In genomic region chr12:80758559-80759386, GRCm38 (mm10) we compare ENCODE assay signal across 8 mouse cellular contexts. TPM values are rescaled to one million over a fixed set of nuclear protein-coding genes. Genes with fewer than 3 reads are reported as not detected.
DNase-seq lines count a peak whose midpoint lies in the region; ATAC-seq and TF ChIP-seq lines count a peak whose summit lies in the region.

No protein-coding gene starts in this region.

- peak; percentile 25; the same call in 1 of the 2 replicates for ATAC-seq in kidney, embryonic 14.5 days (ENCODE audit: low FRiP score, low TSS enrichment)
- peak; percentile 12; the same call in 1 of the 2 replicates for ATAC-seq in embryonic facial prominence, embryonic 14.5 days (ENCODE audit: low read depth)
- ATAC-seq in hindbrain, embryonic 12.5 days (ENCODE audit: low FRiP score), result no peak
- peak; percentile 20 for ATAC-seq in lung, postnatal 0 days

- H3K36me3 ChIP-seq in kidney, embryonic 14.5 days (ENCODE audit: control insufficient read depth, insufficient read depth, low read length), result no peaks in the 10 kb centered on the region
- no peaks in the 10 kb centered on the region for H3K36me3 ChIP-seq in embryonic facial prominence, embryonic 14.5 days (ENCODE audit: control insufficient read depth, insufficient read depth, low read length)
- peaks cover 53% of the 10 kb centered on the region for H3K36me3 ChIP-seq in hindbrain, embryonic 12.5 days
- no peaks in the 10 kb centered on the region for H3K36me3 ChIP-seq in lung, postnatal 0 days (ENCODE audit: insufficient read depth, low read length)

- H3K4me3 ChIP-seq in kidney, embryonic 14.5 days (ENCODE audit: low read length), result peak overlapping the region; percentile 46
- peak overlapping the region; percentile 60 for H3K4me3 ChIP-seq in embryonic facial prominence, embryonic 14.5 days (ENCODE audit: low read depth, low read length)
- H3K4me3 ChIP-seq in hindbrain, embryonic 12.5 days, result peak overlapping the region; percentile 58
- peak overlapping the region; percentile 49 for H3K4me3 ChIP-seq in lung, postnatal 0 days (ENCODE audit: low read depth, low read length)

- TF ChIP-seq CTCF in lung, postnatal 0 days (IDR thresholded peaks at IDR 0.05), result no peak

- H3K27me3 ChIP-seq in kidney, embryonic 14.5 days (ENCODE audit: control insufficient read depth, insufficient read depth, low read length), result peaks cover 56% of the 10 kb centered on the region
- peaks cover 58% of the 10 kb centered on the region for H3K27me3 ChIP-seq in embryonic facial prominence, embryonic 14.5 days (replicated peaks; ENCODE audit: control insufficient read depth, insufficient read depth, low read length)
- H3K27me3 ChIP-seq in hindbrain, embryonic 12.5 days, result peaks cover 34% of the 10 kb centered on the region
- peaks cover 67% of the 10 kb centered on the region for H3K27me3 ChIP-seq in lung, postnatal 0 days (replicated peaks; ENCODE audit: insufficient read depth, low read length)

- no peak for TF ChIP-seq EP300 in lung, postnatal 0 days (IDR thresholded peaks at IDR 0.05)

- H3K4me2 ChIP-seq in kidney, embryonic 14.5 days (replicated peaks; ENCODE audit: low read depth, low read length), result peak overlapping the region; percentile 96
- peak overlapping the region; percentile 97 for H3K4me2 ChIP-seq in embryonic facial prominence, embryonic 14.5 days (ENCODE audit: low read depth, low read length)
- H3K4me2 ChIP-seq in hindbrain, embryonic 12.5 days (replicated peaks), result peak overlapping the region; percentile 57
- H3K4me2 ChIP-seq in lung, postnatal 0 days (replicated peaks; ENCODE audit: low read depth, low read length), result peak overlapping the region; percentile 97

- peaks cover 21% of the 10 kb centered on the region for H3K4me1 ChIP-seq in kidney, embryonic 14.5 days (ENCODE audit: control insufficient read depth, insufficient read depth, low read length)
- H3K4me1 ChIP-seq in embryonic facial prominence, embryonic 14.5 days (ENCODE audit: control insufficient read depth, insufficient read depth, low read length), result peaks cover 19% of the 10 kb centered on the region; the same call in 1 of the 2 replicates
- peaks cover 29% of the 10 kb centered on the region for H3K4me1 ChIP-seq in hindbrain, embryonic 12.5 days
- H3K4me1 ChIP-seq in lung, postnatal 0 days (ENCODE audit: insufficient read depth, low read depth, low read length), result peaks cover 16% of the 10 kb centered on the region

- H3K9me3 ChIP-seq in kidney, embryonic 14.5 days (ENCODE audit: control insufficient read depth, low read length), result no peaks in the 10 kb centered on the region
- no peaks in the 10 kb centered on the region for H3K9me3 ChIP-seq in embryonic facial prominence, embryonic 14.5 days (ENCODE audit: control insufficient read depth, low read length)
- peaks cover 34% of the 10 kb centered on the region for H3K9me3 ChIP-seq in hindbrain, embryonic 12.5 days (replicated peaks)
- H3K9me3 ChIP-seq in lung, postnatal 0 days (ENCODE audit: low read length), result no peaks in the 10 kb centered on the region

- no peak overlapping the region for H3K27ac ChIP-seq in kidney, embryonic 14.5 days (ENCODE audit: low read depth, low read length)
- H3K27ac ChIP-seq in embryonic facial prominence, embryonic 14.5 days (replicated peaks; ENCODE audit: low read depth, low read length), result no peak overlapping the region
- H3K27ac ChIP-seq in hindbrain, embryonic 12.5 days, result peak overlapping the region; percentile 97
- H3K27ac ChIP-seq in lung, postnatal 0 days (ENCODE audit: low read length), result no peak overlapping the region

- 6% methylated on average over 90 of the region's 92 CpGs for WGBS in kidney, embryonic 14.5 days
- 4% methylated on average over 33 of the region's 92 CpGs for WGBS in embryonic facial prominence, embryonic 14.5 days
- 14% methylated on average over 92 of the region's 92 CpGs for WGBS in hindbrain, embryonic 12.5 days
- 3% methylated on average over 86 of the region's 92 CpGs for WGBS in lung, postnatal 0 days

- DNase-seq in kidney, adult 11 months, result no peak
- DNase-seq in ZHBTc4 (ENCODE audit: low read depth, low spot score), result peak; percentile 43
- DNase-seq in embryonic facial prominence, embryonic 14.5 days (ENCODE audit: low spot score), result no peak
- peak; percentile 48 for DNase-seq in lung, postnatal 0 days (ENCODE audit: low spot score)
- peak; percentile 57 for DNase-seq in testis, postnatal 10 days (ENCODE audit: low spot score)
- DNase-seq in right cerebral cortex, adult 2 months (ENCODE audit: low spot score in 2 of 2), result no peak

- peak overlapping the region; percentile 65 for H3K9ac ChIP-seq in kidney, embryonic 14.5 days (ENCODE audit: low read depth, low read length)
- H3K9ac ChIP-seq in embryonic facial prominence, embryonic 14.5 days (ENCODE audit: low read depth, low read length), result peak overlapping the region; percentile 66
- peak overlapping the region; percentile 87 for H3K9ac ChIP-seq in hindbrain, embryonic 12.5 days
- no peak overlapping the region for H3K9ac ChIP-seq in lung, postnatal 0 days (replicated peaks; ENCODE audit: low read depth)

RNA-seq across cellular contexts. Expression of gene Ccdc177, which starts 1.7 kb away (rescaled TPM):
- 0.19 and 0.24 TPM in 2 replicates for polyA plus RNA-seq in kidney, embryonic 14.5 days (2014; fragmentation: Nextera tagmentation; extraction: Ambion mirVana)
- 0.14 and 0.24 TPM in 2 replicates for polyA plus RNA-seq in embryonic facial prominence, embryonic 14.5 days (2014; fragmentation: Nextera tagmentation; extraction: Ambion mirVana)
- polyA plus RNA-seq in hindbrain, embryonic 12.5 days (2016; fragmentation: Nextera tagmentation; extraction: Ambion mirVana), result 5.9 and 6.7 TPM in 2 replicates
- 0.02 TPM in 1 of 2 replicates, not detected in the other for polyA plus RNA-seq in lung, postnatal 0 days (2015; fragmentation: Nextera tagmentation; extraction: Ambion mirVana)

RNA-seq across cellular contexts. Expression of gene Susd6, which starts 31.5 kb away (rescaled TPM):
- polyA plus RNA-seq in kidney, embryonic 14.5 days (2014; fragmentation: Nextera tagmentation; extraction: Ambion mirVana), result 7.5 and 15.6 TPM in 2 replicates
- 20.6 and 21.0 TPM in 2 replicates for polyA plus RNA-seq in embryonic facial prominence, embryonic 14.5 days (2014; fragmentation: Nextera tagmentation; extraction: Ambion mirVana)
- polyA plus RNA-seq in hindbrain, embryonic 12.5 days (2016; fragmentation: Nextera tagmentation; extraction: Ambion mirVana), result 18.8 and 19.3 TPM in 2 replicates
- 26.5 and 34.9 TPM in 2 replicates for polyA plus RNA-seq in lung, postnatal 0 days (2015; fragmentation: Nextera tagmentation; extraction: Ambion mirVana)

Comparison
In these comparisons a context has a peak if more than half of its experiments do, and no peak if none do; other contexts are left out.
1. DNase-seq: peak in ZHBTc4 (single experiment), lung, postnatal 0 days (single experiment) and testis, postnatal 10 days (single experiment); none in kidney, adult 11 months (single experiment), embryonic facial prominence, embryonic 14.5 days (single experiment) and right cerebral cortex, adult 2 months (0 of 2).
2. Peak in every context shown above with its lines, with median percentiles within 50 percentile points of each other: H3K4me2 ChIP-seq and H3K4me3 ChIP-seq.